Mouse (Mus musculus) MEL (cell line): Measurements from ENCODE around the gene Trafd1. TPM values are rescaled to one million over a fixed set of nuclear protein-coding genes. Genes with fewer than 3 reads are reported as not detected.

Experiments used
- DNase-seq: peaks from one replicate; pipeline ENCODE4 v3.0.0; 2011; ENCODE audit warnings: low read depth, low spot score
- H3K27ac ChIP-seq: 2 replicates; pipeline ENCODE4 v1.5.1; 2012; ENCODE audit warnings: low read depth, mild to moderate bottlenecking, control low read depth, low read length, moderate library complexity; ENCODE audit not compliant: control insufficient read depth
- H3K27me3 ChIP-seq, 2 experiments: fragments of 150-350 bp in 1 of 2; sonication (generic) in 1 of 2; 2 replicates each; pipeline ENCODE4 v1.6.1; 2012; ENCODE audit warnings: low read length in 2 of 2, mild to moderate bottlenecking in 2 of 2, improper control_type of control experiment in 1 of 2, moderate library complexity in 1 of 2; ENCODE audit not compliant: insufficient read depth in 2 of 2, control insufficient read depth in 1 of 2
- H3K36me3 ChIP-seq, 2 experiments: 2 replicates each; pipeline ENCODE4 v1.6.1; 2012 to 2014; ENCODE audit warnings: low read length in 2 of 2, improper control_type of control experiment in 1 of 2, inconsistent platforms in 1 of 2, mild to moderate bottlenecking in 1 of 2; ENCODE audit not compliant: insufficient read depth in 2 of 2, control insufficient read depth in 1 of 2
- H3K4me1 ChIP-seq, 2 experiments: fragments of 150-350 bp in 1 of 2; sonication (generic) in 1 of 2; 2 replicates each; pipeline ENCODE4 v1.6.1; 2012; ENCODE audit warnings: low read length in 2 of 2, improper control_type of control experiment in 1 of 2, mild to moderate bottlenecking in 1 of 2; ENCODE audit not compliant: insufficient read depth in 2 of 2, control insufficient read depth in 1 of 2
- H3K4me3 ChIP-seq, 2 experiments: fragments of 150-350 bp in 1 of 2; sonication (generic) in 1 of 2; 2 replicates each; pipeline ENCODE4 v1.5.1; 2012; ENCODE audit warnings: low read depth in 2 of 2, low read length in 2 of 2, mild to moderate bottlenecking in 2 of 2, moderate library complexity in 2 of 2, control low read depth in 1 of 2, improper control_type of control experiment in 1 of 2; ENCODE audit not compliant: control insufficient read depth in 1 of 2, insufficient read depth in 1 of 2
- H3K79me2 ChIP-seq: 2 replicates; pipeline ENCODE4 v1.6.1; 2012; ENCODE audit warnings: mild to moderate bottlenecking, low read length, moderate library complexity; ENCODE audit not compliant: control insufficient read depth, poor library complexity, insufficient read depth
- H3K9ac ChIP-seq: 2 replicates; pipeline ENCODE4 v1.6.1; 2012; ENCODE audit warnings: low read depth, mild to moderate bottlenecking, control low read depth, low read length, moderate library complexity; ENCODE audit not compliant: control insufficient read depth, poor library complexity, severe bottlenecking
- H3K9me3 ChIP-seq: fragments of 150-350 bp; sonication (generic); replicated peaks from 2 replicates; pipeline ENCODE4 v1.6.1; 2012; ENCODE audit warnings: mild to moderate bottlenecking, low read length, improper control_type of control experiment, moderate library complexity; ENCODE audit not compliant: insufficient read depth
- BHLHE40 ChIP-seq: IDR thresholded peaks from 2 replicates; pipeline ENCODE4 v1.6.1; 2012; ENCODE audit warnings: low read depth, mild to moderate bottlenecking, inconsistent platforms, low read length, improper control_type of control experiment, borderline replicate concordance
- CHD1 ChIP-seq: IDR thresholded peaks from 2 replicates; pipeline ENCODE4 v1.6.1; 2012; ENCODE audit warnings: low read depth, mild to moderate bottlenecking, inconsistent platforms, low read length, improper control_type of control experiment
- CHD2 ChIP-seq: IDR thresholded peaks from 2 replicates; pipeline ENCODE4 v1.6.1; 2011; ENCODE audit warnings: low read length, improper control_type of control experiment
- CTCF ChIP-seq, 3 experiments: IDR thresholded peaks in 2 of 3; conservative IDR thresholded peaks in 1 of 3; 2 replicates each; pipeline ENCODE4 v1.5.1; 2011 to 2012; ENCODE audit warnings: low read length in 3 of 3, low read depth in 2 of 3, mild to moderate bottlenecking in 2 of 3, improper control_type of control experiment in 1 of 3, inconsistent platforms in 1 of 3, mixed read lengths in 1 of 3, moderate library complexity in 1 of 3; ENCODE audit not compliant: control insufficient read depth in 1 of 3, insufficient read depth in 1 of 3, poor library complexity in 1 of 3, severe bottlenecking in 1 of 3
- E2F4 ChIP-seq: IDR thresholded peaks from 2 replicates; pipeline ENCODE4 v1.6.1; 2011; ENCODE audit warnings: low read depth, low read length, improper control_type of control experiment, borderline replicate concordance
- ELF1 ChIP-seq: IDR thresholded peaks from 2 replicates; pipeline ENCODE4 v1.6.1; 2014; ENCODE audit warnings: low read depth, mild to moderate bottlenecking, inconsistent platforms, low read length, improper control_type of control experiment, moderate library complexity
- EP300 ChIP-seq, 2 experiments: IDR thresholded peaks; 2 replicates each; pipeline ENCODE4 v1.6.1; 2011; ENCODE audit warnings: improper control_type of control experiment in 2 of 2, low read length in 2 of 2, low read depth in 1 of 2, mild to moderate bottlenecking in 1 of 2
- ETS1 ChIP-seq: IDR thresholded peaks from 2 replicates; pipeline ENCODE4 v1.6.1; 2012; ENCODE audit warnings: low read depth, mild to moderate bottlenecking, inconsistent platforms, low read length, improper control_type of control experiment, moderate library complexity
- GABPA ChIP-seq: IDR thresholded peaks from 2 replicates; pipeline ENCODE4 v1.6.1; 2012; ENCODE audit warnings: low read depth, mild to moderate bottlenecking, inconsistent platforms, low read length, improper control_type of control experiment, moderate library complexity
- GATA1 ChIP-seq: IDR thresholded peaks from 2 replicates; pipeline ENCODE4 v1.6.1; 2011; ENCODE audit warnings: low read depth, low read length, improper control_type of control experiment
- HCFC1 ChIP-seq: IDR thresholded peaks from 2 replicates; pipeline ENCODE4 v1.6.1; 2012; ENCODE audit warnings: low read depth, mild to moderate bottlenecking, inconsistent platforms, low read length, improper control_type of control experiment, moderate library complexity
- JUND ChIP-seq: IDR thresholded peaks from 2 replicates; pipeline ENCODE4 v1.6.1; 2011; ENCODE audit warnings: low read depth, mild to moderate bottlenecking, improper control_type of control experiment, low read length
- MAFK ChIP-seq: IDR thresholded peaks from 2 replicates; pipeline ENCODE4 v1.6.1; 2011; ENCODE audit warnings: low read depth, mild to moderate bottlenecking, low read length, improper control_type of control experiment, borderline replicate concordance
- MAX ChIP-seq: IDR thresholded peaks from 2 replicates; pipeline ENCODE4 v1.6.1; 2011; ENCODE audit warnings: low read length, improper control_type of control experiment
- MAZ ChIP-seq: IDR thresholded peaks from 2 replicates; pipeline ENCODE4 v1.6.1; 2012; ENCODE audit warnings: low read depth, mild to moderate bottlenecking, inconsistent platforms, low read length, improper control_type of control experiment
- MEF2A ChIP-seq: IDR thresholded peaks from 2 replicates; pipeline ENCODE4 v1.6.1; 2014; ENCODE audit warnings: low read depth, mild to moderate bottlenecking, inconsistent platforms, low read length, improper control_type of control experiment; ENCODE audit not compliant: poor library complexity, insufficient replicate concordance, severe bottlenecking; ENCODE audit errors: extremely low read depth
- MXI1 ChIP-seq: IDR thresholded peaks from 2 replicates; pipeline ENCODE4 v1.6.1; 2011; ENCODE audit warnings: mild to moderate bottlenecking, low read depth, low read length, improper control_type of control experiment
- MYC ChIP-seq: IDR thresholded peaks from 2 replicates; pipeline ENCODE4 v1.6.1; 2011; ENCODE audit warnings: low read depth, mild to moderate bottlenecking, low read length, improper control_type of control experiment, moderate library complexity
- NELFE ChIP-seq: IDR thresholded peaks from 2 replicates; pipeline ENCODE4 v1.6.1; 2011; ENCODE audit warnings: low read depth, low read length, improper control_type of control experiment
- NRF1 ChIP-seq: IDR thresholded peaks from 2 replicates; pipeline ENCODE4 v1.6.1; 2014; ENCODE audit warnings: low read depth, mild to moderate bottlenecking, inconsistent platforms, low read length, improper control_type of control experiment, moderate library complexity; ENCODE audit not compliant: poor library complexity, insufficient read depth, severe bottlenecking
- POLR2A ChIP-seq, 2 experiments: IDR thresholded peaks; 2 replicates each; pipeline ENCODE4 v1.6.1; 2011 to 2012; ENCODE audit warnings: low read length in 2 of 2, mild to moderate bottlenecking in 2 of 2, control low read depth in 1 of 2, improper control_type of control experiment in 1 of 2, low read depth in 1 of 2, moderate library complexity in 1 of 2; ENCODE audit not compliant: control insufficient read depth in 1 of 2, insufficient read depth in 1 of 2, poor library complexity in 1 of 2
- POLR2AphosphoS2 ChIP-seq: IDR thresholded peaks from 2 replicates; pipeline ENCODE4 v1.6.1; 2011; ENCODE audit warnings: low read length, improper control_type of control experiment
- POLR2AphosphoS5 ChIP-seq: IDR thresholded peaks from 2 replicates; pipeline ENCODE4 v1.6.1; 2012; ENCODE audit warnings: low read depth, borderline replicate concordance, mild to moderate bottlenecking, inconsistent platforms, low read length, moderate library complexity, mixed read lengths
- RAD21 ChIP-seq: IDR thresholded peaks from 2 replicates; pipeline ENCODE4 v1.6.1; 2011; ENCODE audit warnings: mild to moderate bottlenecking, low read depth, low read length, improper control_type of control experiment
- TAL1 ChIP-seq: IDR thresholded peaks from 2 replicates; pipeline ENCODE4 v1.6.1; 2012; ENCODE audit warnings: mild to moderate bottlenecking, inconsistent platforms, low read length, moderate library complexity, mixed read lengths
- TBP ChIP-seq: IDR thresholded peaks from 2 replicates; pipeline ENCODE4 v1.8.0; 2011; ENCODE audit warnings: low read depth, low read length, improper control_type of control experiment
- TCF12 ChIP-seq: IDR thresholded peaks from 2 replicates; pipeline ENCODE4 v1.6.1; 2014; ENCODE audit warnings: low read depth, mild to moderate bottlenecking, inconsistent platforms, low read length, improper control_type of control experiment, moderate library complexity
- UBTF ChIP-seq: IDR thresholded peaks from 2 replicates; pipeline ENCODE4 v1.6.1; 2012; ENCODE audit warnings: low read depth, mild to moderate bottlenecking, inconsistent platforms, low read length, improper control_type of control experiment, moderate library complexity, borderline replicate concordance; ENCODE audit not compliant: insufficient read depth
- USF1 ChIP-seq: IDR thresholded peaks from 2 replicates; pipeline ENCODE4 v1.6.1; 2014; ENCODE audit warnings: low read depth, mild to moderate bottlenecking, inconsistent platforms, low read length, improper control_type of control experiment, moderate library complexity
- USF2 ChIP-seq, 2 experiments: IDR thresholded peaks; 2 replicates each; pipeline ENCODE4 v1.6.1; 2011 to 2012; ENCODE audit warnings: improper control_type of control experiment in 2 of 2, low read length in 2 of 2, borderline replicate concordance in 1 of 2, inconsistent platforms in 1 of 2, low read depth in 1 of 2, mild to moderate bottlenecking in 1 of 2; ENCODE audit not compliant: insufficient read depth in 1 of 2
- ZC3H11A ChIP-seq: IDR thresholded peaks from 2 replicates; pipeline ENCODE4 v1.6.1; 2012; ENCODE audit warnings: low read depth, mild to moderate bottlenecking, inconsistent platforms, low read length, improper control_type of control experiment
- ZKSCAN1 ChIP-seq: IDR thresholded peaks from 2 replicates; pipeline ENCODE4 v1.6.1; 2012; ENCODE audit warnings: low read depth, mild to moderate bottlenecking, inconsistent platforms, low read length, improper control_type of control experiment, moderate library complexity
- ZMIZ1 ChIP-seq: IDR thresholded peaks from 2 replicates; pipeline ENCODE4 v1.6.1; 2012; ENCODE audit warnings: low read depth, mild to moderate bottlenecking, inconsistent platforms, low read length, improper control_type of control experiment, moderate library complexity
- ZNF384 ChIP-seq: IDR thresholded peaks from 2 replicates; pipeline ENCODE4 v1.6.1; 2012; ENCODE audit warnings: low read depth, mild to moderate bottlenecking, inconsistent platforms, low read length, improper control_type of control experiment
- polyA plus RNA-seq, 2 experiments: library from polyadenylated mRNA; stranded (reverse) in 1 of 2; unstranded in 1 of 2; fragments of >175 nt in 1 of 2; fragments of >200 nt in 1 of 2; gene quantifications; 2 replicates each; pipeline versions ENCODE4 v1.2.1 to v1.2.4; 2012; ENCODE audit warnings: low replicate concordance in 2 of 2, low read depth in 1 of 2; ENCODE audit not compliant: insufficient read length in 2 of 2, insufficient read depth in 1 of 2, missing spikeins in 1 of 2
- total RNA-seq: library from RNA; depleted of rRNA; stranded (reverse); fragments of 300-350 nt; gene quantifications from 2 replicates; pipeline ENCODE4 v1.2.3, GENCODE M21; 2012

Gene Trafd1
- total and polyA plus RNA-seq, 3 experiments = 12.9 to 21.4 TPM; not detected in 1

- Histone ChIP-seq H3K4me3 (peak within 1 kb of the TSS; percentile 81 to 99), H3K4me1 (peaks cover 3 to 31% of the 10 kb centered on the region in 2 experiments), H3K36me3 (peaks cover 14 to 38% of the 10 kb centered on the region in 2 experiments), H3K79me2 (peaks cover 49% of the 10 kb centered on the region), H3K27ac (peak within 1 kb of the TSS; percentile 99), H3K9ac (peak within 1 kb of the TSS; percentile 100), H3K27me3 (no peaks in the 10 kb centered on the region), H3K9me3 (no peaks in the 10 kb centered on the region)
- peak; percentile 98 for DNase-seq
- TF ChIP-seq RAD21 (no peak), CTCF (IDR thresholded peaks at IDR 0.05 in 2 of 3, conservative IDR thresholded peaks at IDR 0.05 in 1 of 3; ENCODE audit: control insufficient read depth in 1 of 3, insufficient read depth in 1 of 3, low read depth in 2 of 3, low read length in 3 of 3, poor library complexity in 1 of 3, severe bottlenecking in 1 of 3) (no peak), ETS1 (peak; percentile 65; the same call in 1 of the 2 replicates), ZKSCAN1 (peak; percentile 32; the same call in 1 of the 2 replicates), HCFC1 (peak; percentile 88), USF1 (no peak), POLR2A (IDR thresholded peaks at IDR 0.05; ENCODE audit: control insufficient read depth in 1 of 2, insufficient read depth in 1 of 2, low read depth in 1 of 2, low read length in 2 of 2, poor library complexity in 1 of 2) (peak; percentile 54 to 93; a peak in 3 of 4 replicates), JUND (no peak), UBTF (no peak), GABPA (no peak), ZNF384 (peak; percentile 100), POLR2AphosphoS5 (no peak), GATA1 (no peak; the same call in 1 of the 2 replicates), MEF2A (no peak), CHD2 (peak; percentile 98), MAZ (peak; percentile 95), BHLHE40 (no peak), TBP (peak; percentile 86), E2F4 (peak; percentile 65; the same call in 1 of the 2 replicates), ELF1 (peak; percentile 51; the same call in 1 of the 2 replicates), TCF12 (peak; percentile 77), TAL1 (no peak), ZMIZ1 (peak; percentile 46; the same call in 1 of the 2 replicates), EP300 (IDR thresholded peaks at IDR 0.05; ENCODE audit: low read depth in 1 of 2, low read length in 2 of 2) (peak in 1 of 2 experiments; percentile 87; a peak in 2 of 4 replicates), POLR2AphosphoS2 (peak; percentile 80), NRF1 (peak; percentile 93), CHD1 (no peak), USF2 (IDR thresholded peaks at IDR 0.05; ENCODE audit: borderline replicate concordance in 1 of 2, insufficient read depth in 1 of 2, low read depth in 1 of 2, low read length in 2 of 2) (no peak), MXI1 (peak; percentile 91), ZC3H11A (no peak), MAX (peak; percentile 85), NELFE (peak; percentile 92), MAFK (no peak), MYC (peak; percentile 93)
Measured at GRCm38 (mm10) chr5:121397187-121398145, 12.0 kb upstream of the Trafd1 start, which contains the start of gene Naa25. Naa25 (plus strand) TSS chr5:121397936.
